Mouse (Mus musculus): Measurements from ENCODE around the gene Pcnx3.
"Not testable (repeated sequence)": the region's sequence is repeated elsewhere in the genome, so short reads cannot be mapped to it uniquely, and the experiment has no call there.

The Pcnx3 gene

GRCm38 (mm10) chr19:5711907-5712460 is 23.3 kb upstream of the Pcnx3 start:
- DNase-seq, result peak; percentile 40 to 44

- peak; percentile 67 to 82 for DNase-seq
These were observed 22.5 kb upstream of the Pcnx3 start for GRCm38 (mm10) chr19:5711218-5711617.

GRCm38 (mm10) chr19:5710581-5710980 is 21.9 kb upstream of the Pcnx3 start:
- peak in 1 of 2 experiments; percentile 21 for DNase-seq

- DNase-seq, result no peak
These were observed 21.4 kb upstream of the Pcnx3 start for GRCm38 (mm10) chr19:5710068-5710467.

- peak; percentile 65 to 75 for DNase-seq
These were observed 16.3 kb upstream of the Pcnx3 start for GRCm38 (mm10) chr19:5704801-5705571.

- peak; percentile 57 to 74 for DNase-seq
These were observed 15.6 kb upstream of the Pcnx3 start, which contains the start of gene Kcnk7 for GRCm38 (mm10) chr19:5704163-5704800. Gene Kcnk7 (plus strand): TSS chr19:5704367.

GRCm38 (mm10) chr19:5695849-5696462 is 7.2 kb upstream of the Pcnx3 start:
- no peak for DNase-seq

GRCm38 (mm10) chr19:5693801-5694200 is 5.1 kb upstream of the Pcnx3 start:
- no peak for DNase-seq

GRCm38 (mm10) chr19:5692913-5693396 is 4.2 kb upstream of the Pcnx3 start:
- peak in 1 of 2 experiments; percentile 32 for DNase-seq

- DNase-seq, result peak; percentile 78 to 90
These were observed 3.6 kb upstream of the Pcnx3 start for GRCm38 (mm10) chr19:5692086-5692912.

- DNase-seq, result peak in 1 of 2 experiments; percentile 26
These were observed 2.9 kb upstream of the Pcnx3 start for GRCm38 (mm10) chr19:5691601-5692000.

GRCm38 (mm10) chr19:5690343-5690735 is 1.6 kb upstream of the Pcnx3 start:
- DNase-seq, result no peak

GRCm38 (mm10) chr19:5689565-5690342 is 1.0 kb upstream of the Pcnx3 start:
- DNase-seq, result peak; percentile 92 to 94

- DNase-seq, result peak in 1 of 2 experiments; percentile 17
These were observed 350 bp upstream of the Pcnx3 start for GRCm38 (mm10) chr19:5689088-5689428.

- no peak for DNase-seq
These were observed 970 bp downstream of the Pcnx3 start for GRCm38 (mm10) chr19:5687738-5688137.

GRCm38 (mm10) chr19:5686954-5687353 is 1.8 kb downstream of the Pcnx3 start:
- DNase-seq, result not testable (repeated sequence)

GRCm38 (mm10) chr19:5686437-5686836 is 2.3 kb downstream of the Pcnx3 start:
- no peak for DNase-seq

- no peak for DNase-seq
These were observed 2.8 kb downstream of the Pcnx3 start for GRCm38 (mm10) chr19:5685861-5686260.

GRCm38 (mm10) chr19:5685431-5685830 is 3.3 kb downstream of the Pcnx3 start:
- no peak for DNase-seq

- DNase-seq, result no peak
These were observed 3.7 kb downstream of the Pcnx3 start for GRCm38 (mm10) chr19:5684985-5685384.

GRCm38 (mm10) chr19:5684236-5684635 is 4.5 kb downstream of the Pcnx3 start:
- no peak for DNase-seq

- no peak for DNase-seq
These were observed 8.3 kb downstream of the Pcnx3 start for GRCm38 (mm10) chr19:5680432-5680831.
